Mouse (Mus musculus) heart, embryonic 14.5 days (tissue): ENCODE data around the gene Ly6c2. TPM values are rescaled to one million over a fixed set of nuclear protein-coding genes. Genes with fewer than 3 reads are reported as not detected.
"Not testable (repeated sequence)": the region's sequence is repeated elsewhere in the genome, so short reads cannot be mapped to it uniquely, and the experiment has no call there.

ENCODE experiments used
- ATAC-seq: fragments of 200-750 bp; cut with Nextera tagmentation; 2 replicates; pipeline ENCODE4 v1.8.0; 2017; ENCODE audit warnings: low read depth, moderate TSS enrichment; ENCODE audit not compliant: insufficient number of reproducible peaks, insufficient read depth, low FRiP score
- H3K27ac ChIP-seq, 2 experiments: fragments of 200-500 bp in 1 of 2; fragments of 300-500 bp in 1 of 2; sonication (generic) in 1 of 2; replicated peaks in 1 of 2; 2 replicates each; pipeline ENCODE4 v1.5.1; 2012 to 2014; ENCODE audit warnings: low read depth in 2 of 2, low read length in 2 of 2, control low read depth in 1 of 2, mild to moderate bottlenecking in 1 of 2, mixed read lengths in 1 of 2; ENCODE audit not compliant: control insufficient read depth in 1 of 2, insufficient read depth in 1 of 2
- H3K27me3 ChIP-seq: fragments of 300-500 bp; sonication (generic); 2 replicates; pipeline ENCODE4 v1.6.1; 2014; ENCODE audit warnings: mild to moderate bottlenecking, low read length, control low read depth; ENCODE audit not compliant: control insufficient read depth, insufficient read depth
- H3K36me3 ChIP-seq: fragments of 300-500 bp; sonication (generic); 2 replicates; pipeline ENCODE4 v1.6.1; 2014; ENCODE audit warnings: mild to moderate bottlenecking, control low read depth, low read length, mixed read lengths; ENCODE audit not compliant: control insufficient read depth, insufficient read depth
- H3K4me1 ChIP-seq, 2 experiments: fragments of 200-500 bp in 1 of 2; fragments of 300-500 bp in 1 of 2; sonication (generic) in 1 of 2; 2 replicates each; pipeline ENCODE4 v1.6.1; 2012 to 2014; ENCODE audit warnings: low read length in 2 of 2, control low read depth in 1 of 2, mixed read lengths in 1 of 2; ENCODE audit not compliant: control insufficient read depth in 2 of 2, insufficient read depth in 2 of 2
- H3K4me2 ChIP-seq: fragments of 300-500 bp; sonication (generic); 2 replicates; pipeline ENCODE4 v1.6.1; 2014; ENCODE audit warnings: mild to moderate bottlenecking, low read length
- H3K4me3 ChIP-seq, 2 experiments: fragments of 200-500 bp in 1 of 2; fragments of 300-500 bp in 1 of 2; sonication (generic) in 1 of 2; 2 replicates each; pipeline ENCODE4 v1.5.1; 2012 to 2014; ENCODE audit warnings: low read length in 2 of 2, mild to moderate bottlenecking in 2 of 2, control low read depth in 1 of 2, low read depth in 1 of 2, moderate library complexity in 1 of 2; ENCODE audit not compliant: control insufficient read depth in 1 of 2, insufficient read depth in 1 of 2
- H3K9ac ChIP-seq: fragments of 300-500 bp; sonication (generic); 2 replicates; pipeline ENCODE4 v1.6.1; 2014; ENCODE audit warnings: mild to moderate bottlenecking, low read length
- H3K9me3 ChIP-seq: fragments of 300-500 bp; sonication (generic); 2 replicates; pipeline ENCODE4 v1.6.1; 2016; ENCODE audit warnings: low read length, control low read depth; ENCODE audit not compliant: control insufficient read depth
- WGBS: fragments of 180-500 bp; shearing (Covaris S2); extraction: QIAGEN DNeasy Blood & Tissue Kit; methylation state at CpG from one replicate; pipeline ENCODE4 v1.1.7; 2014; 5-methylcytosine and 5-hydroxymethylcytosine counted together
- polyA plus RNA-seq: library from polyadenylated mRNA; unstranded; fragments of >200 nt; fragmentation: Nextera tagmentation; extraction: Ambion mirVana; gene quantifications from 2 replicates; pipeline ENCODE4 v1.2.1, GENCODE M21; 2014

Ly6c2 gene
- polyA plus RNA-seq, 1 experiment from 2014 or later, result 0.96 TPM

- H3K9me3 ChIP-seq, H3K27ac ChIP-seq, H3K4me1 ChIP-seq, ATAC-seq, H3K27me3 ChIP-seq, H3K4me3 ChIP-seq, H3K4me2 ChIP-seq, H3K36me3 ChIP-seq, H3K9ac ChIP-seq: not testable (repeated sequence)
- WGBS, result 78% methylated on average over 1 of the region's 2 CpGs
Measured at GRCm38 (mm10) chr15:75135090-75135783, 23.5 kb upstream of the Ly6c2 start.

- WGBS, result 88% methylated on average over 2 of the region's 2 CpGs
- not testable (repeated sequence) for H3K4me1 ChIP-seq, H3K27me3 ChIP-seq, H3K4me2 ChIP-seq, H3K9me3 ChIP-seq, ATAC-seq, H3K9ac ChIP-seq, H3K4me3 ChIP-seq, H3K36me3 ChIP-seq, H3K27ac ChIP-seq
Measured at GRCm38 (mm10) chr15:75132346-75132745, 20.6 kb upstream of the Ly6c2 start.

GRCm38 (mm10) chr15:75120066-75120465, 8.3 kb upstream of the Ly6c2 start:
- Histone ChIP-seq H3K4me2 (no peak overlapping the region), H3K4me1 (no peaks in the 10 kb centered on the region), H3K27ac (no peak overlapping the region), H3K36me3 (no peaks in the 10 kb centered on the region), H3K27me3 (no peaks in the 10 kb centered on the region), H3K9ac (no peak overlapping the region), H3K4me3 (no peak overlapping the region), H3K9me3 (no peaks in the 10 kb centered on the region)
- ATAC-seq, result no peak
- WGBS, result 10% methylated on average over 2 of the region's 2 CpGs

GRCm38 (mm10) chr15:75118742-75119141, 7.0 kb upstream of the Ly6c2 start:
- not testable (repeated sequence) for H3K4me3 ChIP-seq, H3K36me3 ChIP-seq, H3K4me1 ChIP-seq, H3K4me2 ChIP-seq, ATAC-seq, H3K9me3 ChIP-seq, H3K27ac ChIP-seq, H3K27me3 ChIP-seq, H3K9ac ChIP-seq
- 16% methylated on average over 5 of the region's 7 CpGs for WGBS

- not testable (repeated sequence) for H3K27me3 ChIP-seq, H3K4me3 ChIP-seq, H3K4me1 ChIP-seq, H3K4me2 ChIP-seq, H3K27ac ChIP-seq, H3K9ac ChIP-seq, H3K9me3 ChIP-seq, H3K36me3 ChIP-seq, ATAC-seq
- WGBS, result 83% methylated on average over 5 of the region's 5 CpGs
Measured at GRCm38 (mm10) chr15:75117481-75117880, 5.7 kb upstream of the Ly6c2 start.

GRCm38 (mm10) chr15:75116525-75116924, 4.8 kb upstream of the Ly6c2 start:
- WGBS, result 82% methylated on average over 2 of the region's 2 CpGs
- H3K9ac ChIP-seq, result no peak overlapping the region
- no peaks in the 10 kb centered on the region for H3K9me3 ChIP-seq
- H3K27me3 ChIP-seq, result no peaks in the 10 kb centered on the region
- no peak overlapping the region for H3K27ac ChIP-seq
- no peaks in the 10 kb centered on the region for H3K36me3 ChIP-seq
- H3K4me2 ChIP-seq, result no peak overlapping the region
- ATAC-seq, result no peak
- no peaks in the 10 kb centered on the region for H3K4me1 ChIP-seq
- H3K4me3 ChIP-seq, result no peak overlapping the region

- not testable (repeated sequence) for H3K27me3 ChIP-seq, H3K4me2 ChIP-seq, H3K4me1 ChIP-seq, H3K9me3 ChIP-seq, H3K27ac ChIP-seq, H3K36me3 ChIP-seq, ATAC-seq, H3K4me3 ChIP-seq, H3K9ac ChIP-seq
- WGBS, result 64% methylated on average over 1 of the region's 5 CpGs
Measured at GRCm38 (mm10) chr15:75110424-75110823, 1.3 kb downstream of the Ly6c2 start.

GRCm38 (mm10) chr15:75099261-75099660, 12.5 kb downstream of the Ly6c2 start:
- no peaks in the 10 kb centered on the region for H3K27me3 ChIP-seq
- H3K27ac ChIP-seq, result no peak overlapping the region
- no peak for ATAC-seq
- no peaks in the 10 kb centered on the region for H3K4me1 ChIP-seq
- no peak overlapping the region for H3K9ac ChIP-seq
- WGBS, result 72% methylated on average over 10 of the region's 10 CpGs
- H3K4me2 ChIP-seq, result no peak overlapping the region
- no peaks in the 10 kb centered on the region for H3K36me3 ChIP-seq
- H3K9me3 ChIP-seq, result 0 out of 2 replicates have a peak, but pooled peaks cover 3% of the 10 kb centered on the region
- no peak overlapping the region for H3K4me3 ChIP-seq
